Mouse (Mus musculus): Measurements from ENCODE around the gene Ppp1r14b. TPM values are rescaled to one million over a fixed set of nuclear protein-coding genes. Genes with fewer than 3 reads are reported as not detected.
A peak's percentile ranks its signal among the peaks of the same experiment; 100 is the strongest.

The Ppp1r14b gene
- polyA plus RNA-seq, 1 experiment from 2014 or later, result 84.9 TPM

DNA sequence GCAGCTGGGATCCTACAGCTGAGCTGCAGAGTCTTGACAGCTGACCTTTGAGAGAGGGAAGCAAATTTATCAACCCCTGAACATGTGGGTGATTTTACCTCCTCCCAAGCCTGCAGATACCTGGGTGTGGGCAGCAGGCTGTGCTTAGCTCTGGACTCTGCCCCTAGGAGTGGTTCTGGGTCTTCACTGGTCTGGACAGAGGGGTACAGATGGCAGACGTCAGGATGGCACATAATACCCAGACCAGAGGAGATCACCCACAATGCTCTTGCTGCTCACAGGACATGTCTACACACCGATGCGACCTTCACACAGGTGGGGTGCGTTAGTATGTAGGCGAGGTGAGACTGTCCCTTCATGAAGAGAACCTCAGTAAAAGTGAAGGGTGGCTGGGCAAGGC, 25.2 kb upstream of the Ppp1r14b start:
- WGBS, result 92% methylated on average over 5 of the region's 5 CpGs
- peaks cover 26% of the 10 kb centered on the region for H3K4me1 ChIP-seq
- H3K9ac ChIP-seq, result 0 out of 2 replicates have a peak overlapping the region, but pooled peaks have one; percentile 77
- H3K27ac ChIP-seq, result no peak overlapping the region
- no peaks in the 10 kb centered on the region for H3K27me3 ChIP-seq
- ATAC-seq (ENCODE audit: insufficient number of reproducible peaks, insufficient read depth, low FRiP score, low TSS enrichment, low read depth), result no peak
- H3K4me2 ChIP-seq, result no peak overlapping the region; the same call in 1 of the 2 replicates
- H3K9me3 ChIP-seq, result no peaks in the 10 kb centered on the region
- peak overlapping the region; percentile 63; the same call in 1 of the 2 replicates for H3K4me3 ChIP-seq
- peaks cover 23% of the 10 kb centered on the region for H3K36me3 ChIP-seq

DNA sequence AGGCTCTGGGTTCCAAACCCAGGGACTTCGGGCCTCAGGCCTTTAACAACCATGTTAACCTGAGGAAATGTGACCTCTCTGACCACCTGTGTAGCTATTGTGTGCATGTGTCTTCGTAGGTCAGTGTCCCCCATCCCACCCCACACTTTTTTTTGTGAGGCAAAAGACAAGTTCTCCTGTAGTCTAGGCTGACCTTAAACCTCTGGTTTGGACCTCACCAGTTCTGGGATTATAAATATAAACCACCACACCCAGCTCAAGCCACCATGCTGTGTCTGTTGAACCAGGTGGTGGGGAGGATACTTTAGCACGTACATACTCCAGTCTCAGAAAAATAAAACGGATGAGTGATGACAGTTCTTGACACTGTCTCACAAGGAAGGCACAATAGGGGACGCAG, 24.8 kb upstream of the Ppp1r14b start:
- no peak for ATAC-seq (ENCODE audit: insufficient number of reproducible peaks, insufficient read depth, low FRiP score, low TSS enrichment, low read depth)
- Histone ChIP-seq H3K9ac (peak overlapping the region; percentile 77), H3K4me1 (peaks cover 26% of the 10 kb centered on the region), H3K4me2 (peak overlapping the region; percentile 91), H3K27me3 (no peaks in the 10 kb centered on the region), H3K9me3 (no peaks in the 10 kb centered on the region), H3K4me3 (peak overlapping the region; percentile 63), H3K36me3 (peaks cover 27% of the 10 kb centered on the region), H3K27ac (peak overlapping the region; percentile 98; the same call in 1 of the 2 replicates)
- 62% methylated on average over 5 of the region's 5 CpGs for WGBS

DNA sequence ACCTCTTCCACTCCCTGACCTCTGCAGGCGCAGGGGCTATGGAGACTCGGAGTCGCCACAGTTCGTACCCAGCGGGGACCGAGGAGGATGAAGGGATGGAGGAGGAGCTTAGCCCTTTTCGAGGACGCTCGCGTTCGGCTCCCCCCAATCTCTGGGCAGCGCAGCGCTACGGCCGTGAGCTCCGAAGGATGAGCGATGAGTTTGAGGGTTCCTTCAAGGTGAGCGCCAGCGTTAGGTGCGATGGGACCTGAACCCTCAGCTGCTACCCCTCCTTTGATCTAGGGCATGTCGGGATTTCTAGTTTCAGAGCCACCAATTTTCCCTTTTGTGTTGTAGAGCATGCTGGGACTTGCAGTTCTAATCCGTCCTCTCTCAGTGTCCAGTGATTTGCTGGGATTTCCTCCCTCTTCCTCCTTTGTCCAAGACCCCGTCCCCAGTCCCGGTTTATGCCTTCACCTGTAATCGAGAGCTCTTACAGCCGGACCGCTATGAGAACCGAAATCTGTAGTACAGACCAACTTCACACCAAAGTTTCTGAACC, 24.1 kb upstream of the Ppp1r14b start:
- 0 out of 2 replicates have a peak, but pooled peaks have one; percentile 26 for ATAC-seq (ENCODE audit: insufficient number of reproducible peaks, insufficient read depth, low FRiP score, low TSS enrichment, low read depth)
- H3K9me3 ChIP-seq, result no peaks in the 10 kb centered on the region
- H3K4me3 ChIP-seq, result peak overlapping the region; percentile 63
- H3K27me3 ChIP-seq, result no peaks in the 10 kb centered on the region
- H3K4me2 ChIP-seq, result peak overlapping the region; percentile 91
- H3K4me1 ChIP-seq, result peaks cover 26% of the 10 kb centered on the region
- H3K36me3 ChIP-seq, result peaks cover 29% of the 10 kb centered on the region
- peak overlapping the region; percentile 77 for H3K9ac ChIP-seq
- WGBS, result under 1% methylated on average over 28 of the region's 28 CpGs
- H3K27ac ChIP-seq, result peak overlapping the region; percentile 98

DNA sequence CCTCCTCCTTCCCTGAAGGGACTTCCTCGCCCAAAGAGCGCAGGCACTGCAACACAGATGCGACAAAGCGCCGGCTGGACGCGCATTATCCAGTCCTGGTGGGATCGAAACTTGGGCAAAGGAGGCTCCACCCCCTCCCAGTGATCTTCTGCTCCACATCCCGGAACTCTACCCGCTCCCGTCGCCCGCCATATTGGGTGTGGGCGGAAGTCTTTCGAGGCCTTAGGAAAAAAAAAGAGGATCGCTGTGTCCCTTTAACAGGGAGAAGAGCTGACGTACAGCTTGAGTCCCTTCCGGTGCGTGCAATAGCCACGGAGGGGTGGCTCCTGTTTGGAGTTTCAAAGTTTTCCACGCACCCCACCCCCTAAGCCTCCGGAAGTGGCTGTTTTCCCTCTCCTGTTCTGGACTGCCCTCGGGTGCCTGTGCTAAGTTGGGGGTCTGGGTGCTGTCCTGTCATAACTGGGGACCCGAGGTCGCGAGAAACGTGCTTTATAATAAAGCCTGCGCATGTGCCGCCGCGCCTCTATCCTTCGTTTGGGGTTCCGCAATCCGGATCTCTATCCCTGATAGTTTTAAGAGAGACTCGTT, 23.3 kb upstream of the Ppp1r14b start:
- Histone ChIP-seq H3K36me3 (peaks cover 30% of the 10 kb centered on the region), H3K9ac (peak overlapping the region; percentile 77), H3K27me3 (no peaks in the 10 kb centered on the region), H3K27ac (peak overlapping the region; percentile 98), H3K9me3 (no peaks in the 10 kb centered on the region), H3K4me2 (peak overlapping the region; percentile 91), H3K4me1 (peaks cover 24% of the 10 kb centered on the region), H3K4me3 (peak overlapping the region; percentile 63)
- ATAC-seq (ENCODE audit: insufficient number of reproducible peaks, insufficient read depth, low FRiP score, low TSS enrichment, low read depth), result peak; percentile 83
- under 1% methylated on average over 35 of the region's 35 CpGs for WGBS

DNA sequence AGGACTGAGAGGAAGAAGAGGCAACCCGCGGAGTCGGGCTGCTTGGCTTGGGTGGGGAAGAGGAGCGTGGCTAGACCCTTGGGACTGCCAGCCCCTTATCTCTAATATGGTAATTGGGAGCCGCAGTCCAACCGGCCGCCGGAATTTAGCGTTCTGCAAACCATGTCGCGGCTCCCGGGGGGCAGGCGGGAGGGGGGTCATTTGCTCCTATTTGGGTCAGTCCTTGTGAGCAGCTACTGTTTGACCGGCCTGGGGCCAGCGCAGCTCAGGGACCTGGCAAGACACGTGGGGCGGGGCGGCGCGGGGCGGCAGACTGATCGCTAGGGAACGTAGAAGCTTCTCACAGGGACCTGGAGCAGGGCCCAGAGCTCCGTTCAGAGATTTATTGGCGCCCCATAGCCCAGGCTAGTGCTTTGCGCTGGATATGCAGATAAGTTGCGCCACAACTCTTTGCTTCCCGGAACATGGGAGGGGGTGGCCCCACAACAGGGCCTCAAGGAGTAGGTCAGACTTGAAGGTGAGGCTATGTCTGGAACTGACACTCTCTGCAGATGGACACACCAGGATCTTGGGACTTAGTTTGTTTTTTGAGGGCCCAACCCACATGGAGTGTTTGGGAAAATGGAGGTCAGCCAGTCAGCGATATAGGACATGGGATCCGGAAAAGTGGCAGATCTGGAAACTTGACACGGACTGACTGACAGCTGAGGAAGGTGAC, 22.6 kb upstream of the Ppp1r14b start:
- H3K27ac ChIP-seq, result peak overlapping the region; percentile 98
- H3K4me2 ChIP-seq, result peak overlapping the region; percentile 91
- WGBS, result 1% methylated on average over 31 of the region's 31 CpGs
- no peaks in the 10 kb centered on the region for H3K27me3 ChIP-seq
- ATAC-seq (ENCODE audit: insufficient number of reproducible peaks, insufficient read depth, low FRiP score, low TSS enrichment, low read depth), result no peak
- H3K9me3 ChIP-seq, result no peaks in the 10 kb centered on the region
- H3K9ac ChIP-seq, result peak overlapping the region; percentile 77
- H3K4me3 ChIP-seq, result peak overlapping the region; percentile 63
- peaks cover 24% of the 10 kb centered on the region for H3K4me1 ChIP-seq
- peaks cover 37% of the 10 kb centered on the region for H3K36me3 ChIP-seq

DNA sequence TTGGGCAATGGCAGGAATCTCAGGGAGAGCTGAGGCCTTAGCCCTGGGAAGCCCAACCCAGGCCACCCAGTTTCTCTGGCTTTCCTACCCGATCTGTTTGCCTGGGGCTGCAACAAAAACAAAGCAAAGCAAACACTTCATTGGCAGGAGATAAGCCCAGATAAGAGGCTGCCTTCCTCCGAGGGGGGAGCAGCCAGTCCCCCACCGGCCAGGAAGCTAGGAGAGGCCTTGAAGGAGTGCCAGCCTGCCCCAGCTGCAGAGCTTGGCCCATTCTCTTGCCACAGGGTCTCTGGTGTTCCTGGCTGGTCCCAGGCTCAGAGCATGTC, 22.1 kb upstream of the Ppp1r14b start:
- ATAC-seq (ENCODE audit: insufficient number of reproducible peaks, insufficient read depth, low FRiP score, low TSS enrichment, low read depth), result no peak
- WGBS, result 12% methylated on average over 3 of the region's 3 CpGs

DNA sequence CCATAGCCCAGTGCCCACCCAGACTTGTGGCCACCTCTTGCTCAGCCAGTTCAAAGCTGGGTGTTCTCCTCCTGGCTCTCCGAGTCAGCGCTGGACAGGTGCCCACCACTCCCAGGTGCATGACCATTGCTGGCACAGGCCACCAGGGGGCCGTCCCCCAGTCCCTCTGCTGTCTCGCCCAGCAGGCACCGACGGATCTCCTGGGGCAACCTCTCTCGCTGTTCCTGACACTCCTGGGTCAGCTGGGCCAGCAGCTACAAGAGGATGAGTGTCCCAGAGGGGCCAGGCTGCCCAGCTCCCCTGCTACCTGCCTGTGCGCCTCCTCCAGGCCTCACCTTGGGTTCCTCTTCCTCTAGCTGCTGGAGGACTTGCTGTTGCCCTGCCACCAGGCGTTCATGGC, 20.7 kb upstream of the Ppp1r14b start:
- H3K4me3 ChIP-seq, result no peak overlapping the region
- H3K27me3 ChIP-seq, result no peaks in the 10 kb centered on the region
- ATAC-seq (ENCODE audit: insufficient number of reproducible peaks, insufficient read depth, low FRiP score, low TSS enrichment, low read depth), result no peak
- no peak overlapping the region for H3K27ac ChIP-seq
- no peaks in the 10 kb centered on the region for H3K9me3 ChIP-seq
- H3K9ac ChIP-seq, result no peak overlapping the region
- H3K4me2 ChIP-seq, result no peak overlapping the region
- H3K4me1 ChIP-seq, result peaks cover 24% of the 10 kb centered on the region
- 65% methylated on average over 9 of the region's 9 CpGs for WGBS
- peaks cover 52% of the 10 kb centered on the region for H3K36me3 ChIP-seq

More for the DNA sequence above, 22.1 kb upstream of the Ppp1r14b start:
- H3K27ac ChIP-seq, result peak overlapping the region; percentile 98
- no peaks in the 10 kb centered on the region for H3K9me3 ChIP-seq
- peaks cover 24% of the 10 kb centered on the region for H3K4me1 ChIP-seq
- H3K4me2 ChIP-seq, result peak overlapping the region; percentile 91
- H3K36me3 ChIP-seq, result peaks cover 42% of the 10 kb centered on the region
- no peaks in the 10 kb centered on the region for H3K27me3 ChIP-seq
- peak overlapping the region; percentile 77 for H3K9ac ChIP-seq
- peak overlapping the region; percentile 63 for H3K4me3 ChIP-seq

DNA sequence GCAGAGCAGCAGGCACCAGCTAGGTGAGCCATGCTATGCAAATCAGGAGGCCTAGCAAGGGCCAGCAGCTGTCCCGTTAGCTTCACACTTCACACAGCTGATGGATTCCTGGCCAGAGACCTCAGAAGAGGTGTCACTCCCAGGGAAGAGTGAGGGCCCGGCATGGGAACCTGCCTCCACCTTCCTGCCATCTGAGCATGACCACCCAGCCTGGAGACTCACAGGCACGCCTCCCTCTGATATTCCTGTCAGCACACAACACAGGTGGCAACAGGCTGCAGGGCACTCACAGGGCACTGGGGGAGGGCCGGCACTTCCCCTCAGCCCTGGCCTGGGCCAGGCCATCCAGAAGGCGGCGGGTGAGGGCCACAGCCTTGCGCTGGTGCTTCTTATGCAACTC, 19.3 kb upstream of the Ppp1r14b start:
- Histone ChIP-seq H3K9ac (no peak overlapping the region), H3K4me2 (no peak overlapping the region), H3K27me3 (no peaks in the 10 kb centered on the region), H3K4me3 (no peak overlapping the region), H3K4me1 (peaks cover 14% of the 10 kb centered on the region), H3K36me3 (peaks cover 66% of the 10 kb centered on the region), H3K27ac (no peak overlapping the region), H3K9me3 (no peaks in the 10 kb centered on the region)
- no peak for ATAC-seq (ENCODE audit: insufficient number of reproducible peaks, insufficient read depth, low FRiP score, low TSS enrichment, low read depth)
- 83% methylated on average over 7 of the region's 7 CpGs for WGBS

DNA sequence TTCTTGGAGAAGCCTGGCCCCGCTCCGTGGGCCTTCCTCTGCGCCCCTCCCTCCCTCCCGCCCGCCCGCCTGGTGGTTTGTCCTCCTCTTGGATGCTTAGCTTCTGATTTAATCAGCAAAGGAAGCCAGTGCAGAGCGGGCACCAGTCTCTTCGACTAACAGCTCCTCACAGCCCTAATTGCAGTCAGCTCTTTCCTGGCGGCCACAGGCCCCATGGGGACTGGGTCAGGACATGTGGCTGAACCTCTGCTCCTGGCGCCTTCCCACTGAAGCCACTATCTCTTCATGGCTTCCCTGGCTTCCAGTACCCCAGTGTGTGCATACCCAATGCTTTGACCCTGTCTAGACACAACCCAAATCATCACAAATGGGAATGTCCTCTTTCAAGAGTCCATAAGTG, 18.3 kb upstream of the Ppp1r14b start:
- 83% methylated on average over 10 of the region's 10 CpGs for WGBS
- peaks cover 75% of the 10 kb centered on the region for H3K36me3 ChIP-seq

DNA sequence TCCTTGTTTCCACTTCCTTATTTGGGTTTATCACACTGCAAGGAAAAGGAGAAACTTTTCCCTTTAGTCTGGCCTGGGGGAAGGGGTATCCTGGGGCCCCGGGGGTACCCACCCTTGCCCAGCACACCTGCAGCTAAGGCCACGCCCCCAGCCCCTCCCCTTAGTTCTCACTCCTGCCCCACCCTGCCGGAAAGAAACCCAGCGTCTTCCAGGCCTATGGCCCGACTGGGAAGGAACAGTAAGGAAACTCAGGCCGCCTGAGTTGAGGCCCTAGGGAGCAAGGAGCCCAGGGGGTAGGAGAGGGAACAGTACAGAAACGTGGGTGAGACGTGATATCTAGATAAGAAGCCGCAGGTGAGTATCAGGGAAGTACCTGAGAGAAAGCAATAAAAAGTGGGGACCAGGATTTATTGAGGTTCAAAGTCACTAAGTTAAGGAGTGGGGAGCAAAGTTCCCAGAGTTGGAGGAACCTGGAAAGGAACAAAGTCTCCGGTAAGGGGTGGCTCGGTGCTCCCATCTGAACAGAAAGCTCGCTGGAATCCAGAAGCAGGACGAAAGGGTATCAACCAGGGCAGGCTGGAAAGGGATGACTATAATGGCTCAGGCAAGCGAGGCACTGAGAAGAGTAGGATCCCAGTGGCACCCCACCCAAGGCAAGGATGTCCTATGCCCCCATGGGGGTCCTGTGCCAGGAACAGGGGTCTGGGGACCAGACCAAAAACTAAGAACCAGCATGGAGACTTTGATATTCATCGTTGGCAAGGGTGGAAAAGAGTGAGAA, 6.1 kb upstream of the Ppp1r14b start:
- H3K9ac ChIP-seq, result peak overlapping the region; percentile 81
- H3K36me3 ChIP-seq, result peaks cover 32% of the 10 kb centered on the region
- peak overlapping the region; percentile 57; the same call in 1 of the 2 replicates for H3K27ac ChIP-seq
- ATAC-seq (ENCODE audit: insufficient number of reproducible peaks, insufficient read depth, low FRiP score, low TSS enrichment, low read depth), result no peak
- peaks cover 50% of the 10 kb centered on the region for H3K4me1 ChIP-seq
- WGBS, result 10% methylated on average over 15 of the region's 15 CpGs
- H3K4me3 ChIP-seq, result peak overlapping the region; percentile 69
- no peaks in the 10 kb centered on the region for H3K9me3 ChIP-seq
- peak overlapping the region; percentile 83 for H3K4me2 ChIP-seq
- no peaks in the 10 kb centered on the region for H3K27me3 ChIP-seq

More for the DNA sequence above, 18.3 kb upstream of the Ppp1r14b start:
- Histone ChIP-seq H3K4me1 (peaks cover 14% of the 10 kb centered on the region), H3K4me2 (no peak overlapping the region), H3K9ac (no peak overlapping the region), H3K27me3 (no peaks in the 10 kb centered on the region), H3K9me3 (no peaks in the 10 kb centered on the region), H3K4me3 (no peak overlapping the region), H3K27ac (no peak overlapping the region)
- no peak for ATAC-seq (ENCODE audit: insufficient number of reproducible peaks, insufficient read depth, low FRiP score, low TSS enrichment, low read depth)

DNA sequence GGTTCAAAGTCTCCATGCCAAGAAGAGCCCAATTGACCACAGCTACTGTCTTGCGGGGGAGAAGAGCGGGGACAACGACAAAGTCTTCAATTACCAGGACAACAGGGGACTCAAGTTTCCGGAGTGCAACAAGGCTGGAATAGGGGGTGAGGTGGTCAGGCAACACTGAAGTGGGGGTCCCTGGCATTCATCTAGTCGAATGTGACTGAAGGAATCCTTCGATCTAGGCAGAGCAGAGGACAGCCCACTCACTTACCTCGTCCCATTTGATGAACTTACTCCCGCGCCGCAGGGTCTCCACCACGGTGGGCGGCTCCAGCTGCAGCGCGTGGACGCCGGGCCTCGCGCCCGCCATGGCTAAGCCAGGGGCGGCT, 5.5 kb upstream of the Ppp1r14b start:
- H3K9me3 ChIP-seq, result no peaks in the 10 kb centered on the region
- peaks cover 29% of the 10 kb centered on the region for H3K36me3 ChIP-seq
- H3K4me1 ChIP-seq, result peaks cover 55% of the 10 kb centered on the region
- peak overlapping the region; percentile 69 for H3K4me3 ChIP-seq
- peak overlapping the region; percentile 57 for H3K27ac ChIP-seq
- peak; percentile 10; the same call in 1 of the 2 replicates for ATAC-seq (ENCODE audit: insufficient number of reproducible peaks, insufficient read depth, low FRiP score, low TSS enrichment, low read depth)
- H3K4me2 ChIP-seq, result peak overlapping the region; percentile 83
- no peaks in the 10 kb centered on the region for H3K27me3 ChIP-seq
- under 1% methylated on average over 20 of the region's 20 CpGs for WGBS
- peak overlapping the region; percentile 81 for H3K9ac ChIP-seq
